Mouse (Mus musculus): ENCODE results near the gene Tbc1d22a.

The Tbc1d22a gene

GRCm38 (mm10) chr15:86447251-86447650 is 233.0 kb downstream of the Tbc1d22a start:
- no peak for DNase-seq (ENCODE audit: low spot score)

- no peak for DNase-seq (ENCODE audit: low spot score)
These were observed 235.0 kb downstream of the Tbc1d22a start for GRCm38 (mm10) chr15:86449236-86449635.

GRCm38 (mm10) chr15:86449794-86450193 is 235.5 kb downstream of the Tbc1d22a start:
- DNase-seq (ENCODE audit: low spot score), result no peak

- DNase-seq (ENCODE audit: low spot score), result no peak
These were observed 245.2 kb downstream of the Tbc1d22a start for GRCm38 (mm10) chr15:86459413-86459812.

- no peak for DNase-seq (ENCODE audit: low spot score)
These were observed 248.4 kb downstream of the Tbc1d22a start for GRCm38 (mm10) chr15:86462636-86463035.

GRCm38 (mm10) chr15:86468082-86468481 is 253.8 kb downstream of the Tbc1d22a start:
- no peak for DNase-seq (ENCODE audit: low spot score)

GRCm38 (mm10) chr15:86471136-86471535 is 256.9 kb downstream of the Tbc1d22a start:
- no peak for DNase-seq (ENCODE audit: low spot score)

GRCm38 (mm10) chr15:86473473-86473872 is 259.2 kb downstream of the Tbc1d22a start:
- DNase-seq (ENCODE audit: low spot score), result no peak

GRCm38 (mm10) chr15:86474951-86475350 is 260.7 kb downstream of the Tbc1d22a start:
- DNase-seq (ENCODE audit: low spot score), result no peak

- no peak for DNase-seq (ENCODE audit: low spot score)
These were observed 262.2 kb downstream of the Tbc1d22a start for GRCm38 (mm10) chr15:86476483-86476882.

- no peak for DNase-seq (ENCODE audit: low spot score)
These were observed 262.8 kb downstream of the Tbc1d22a start for GRCm38 (mm10) chr15:86477032-86477431.

GRCm38 (mm10) chr15:86477471-86477992 is 263.3 kb downstream of the Tbc1d22a start:
- DNase-seq (ENCODE audit: low spot score), result no peak

- no peak for DNase-seq (ENCODE audit: low spot score)
These were observed 264.6 kb downstream of the Tbc1d22a start for GRCm38 (mm10) chr15:86478685-86479502.

GRCm38 (mm10) chr15:86482362-86482761 is 268.1 kb downstream of the Tbc1d22a start:
- DNase-seq (ENCODE audit: low spot score), result no peak

GRCm38 (mm10) chr15:86485815-86486214 is 271.6 kb downstream of the Tbc1d22a start:
- no peak for DNase-seq (ENCODE audit: low spot score)

GRCm38 (mm10) chr15:86487359-86487758 is 273.1 kb downstream of the Tbc1d22a start:
- DNase-seq (ENCODE audit: low spot score), result no peak

GRCm38 (mm10) chr15:86491434-86492099 is 277.3 kb downstream of the Tbc1d22a start:
- no peak for DNase-seq (ENCODE audit: low spot score)

- DNase-seq (ENCODE audit: low spot score), result no peak
These were observed 278.4 kb downstream of the Tbc1d22a start for GRCm38 (mm10) chr15:86492636-86493035.

GRCm38 (mm10) chr15:86496209-86496608 is 281.9 kb downstream of the Tbc1d22a start:
- DNase-seq (ENCODE audit: low spot score), result no peak

- no peak for DNase-seq (ENCODE audit: low spot score)
These were observed 282.4 kb downstream of the Tbc1d22a start for GRCm38 (mm10) chr15:86496646-86497045.

- no peak for DNase-seq (ENCODE audit: low spot score)
These were observed 286.3 kb downstream of the Tbc1d22a start for GRCm38 (mm10) chr15:86500536-86500935.

- DNase-seq (ENCODE audit: low spot score), result no peak
These were observed 289.2 kb downstream of the Tbc1d22a start for GRCm38 (mm10) chr15:86503413-86503812.

- DNase-seq (ENCODE audit: low spot score), result no peak
These were observed 292.4 kb downstream of the Tbc1d22a start for GRCm38 (mm10) chr15:86506666-86507065.
